Mouse (Mus musculus): ENCODE measurements at regions not wholly inside any gene's neighbourhood (a gene's known extent, or its start where the extent isn't known, plus 50 kb on each side); places are given as distances from the start of the nearest gene placed in this dataset.

DNA sequence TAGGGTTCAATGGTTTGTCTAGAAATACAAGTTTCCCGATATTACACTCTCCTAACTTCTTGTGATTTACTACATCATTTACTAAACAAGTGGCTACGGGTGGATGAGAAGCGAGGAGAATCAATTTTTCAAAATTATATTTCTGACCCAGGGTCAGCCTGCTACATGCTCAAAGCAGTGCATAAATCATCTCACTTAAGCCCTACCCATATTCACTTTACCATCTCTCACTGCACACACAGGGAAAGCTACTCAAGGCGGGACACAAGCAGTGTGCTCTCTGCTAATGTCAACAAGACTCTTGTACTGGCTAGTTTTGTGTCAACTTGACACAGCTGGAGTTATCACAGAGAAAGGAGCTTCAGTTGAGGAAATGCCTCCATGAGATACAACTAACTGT is 62.6 kb upstream of the Pcgf5 start:
- H3K4me3 ChIP-seq (ENCODE audit: insufficient read depth, low read depth, low read length): no peak overlapping the region
- 94% methylated on average over 4 of the region's 4 CpGs for WGBS
- H3K27ac ChIP-seq (ENCODE audit: insufficient read depth, low read depth, low read length): no peak overlapping the region
- no peaks in the 10 kb centered on the region for H3K4me1 ChIP-seq (ENCODE audit: control insufficient read depth, insufficient read depth, low read length)
- TF ChIP-seq CTCF (IDR thresholded peaks at IDR 0.05; ENCODE audit: insufficient read depth, low read depth, low read length): no peak
- TF ChIP-seq POLR2A (IDR thresholded peaks at IDR 0.05; ENCODE audit: insufficient read depth, low read depth, low read length): no peak

DNA sequence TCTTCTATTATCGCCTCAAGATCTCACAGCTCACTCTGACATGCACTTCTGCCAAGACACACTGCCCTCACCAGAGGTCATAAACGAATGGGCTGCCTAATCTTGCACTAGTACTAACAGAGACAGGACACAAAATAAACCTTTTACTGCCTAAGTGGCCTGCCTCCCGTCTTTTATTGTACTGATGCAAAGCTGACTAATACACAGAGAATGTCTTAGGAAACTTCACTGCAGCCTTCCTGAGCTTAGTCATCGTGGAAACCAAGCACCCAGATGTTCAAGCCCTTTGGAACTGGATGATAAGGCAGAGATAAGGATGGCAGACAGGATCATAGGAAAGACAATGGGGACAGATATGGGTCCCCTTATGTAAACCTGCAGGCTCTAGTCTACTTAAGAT is 57.3 kb upstream of the Pcgf5 start:
- H3K4me3 ChIP-seq (ENCODE audit: insufficient read depth, low read depth, low read length): no peak overlapping the region
- TF ChIP-seq CTCF (IDR thresholded peaks at IDR 0.05; ENCODE audit: insufficient read depth, low read depth, low read length): no peak
- TF ChIP-seq POLR2A (IDR thresholded peaks at IDR 0.05; ENCODE audit: insufficient read depth, low read depth, low read length): no peak
- H3K4me1 ChIP-seq (ENCODE audit: control insufficient read depth, insufficient read depth, low read length): no peaks in the 10 kb centered on the region
- 58% methylated on average over 4 of the region's 4 CpGs for WGBS
- no peak overlapping the region for H3K27ac ChIP-seq (ENCODE audit: insufficient read depth, low read depth, low read length)

DNA sequence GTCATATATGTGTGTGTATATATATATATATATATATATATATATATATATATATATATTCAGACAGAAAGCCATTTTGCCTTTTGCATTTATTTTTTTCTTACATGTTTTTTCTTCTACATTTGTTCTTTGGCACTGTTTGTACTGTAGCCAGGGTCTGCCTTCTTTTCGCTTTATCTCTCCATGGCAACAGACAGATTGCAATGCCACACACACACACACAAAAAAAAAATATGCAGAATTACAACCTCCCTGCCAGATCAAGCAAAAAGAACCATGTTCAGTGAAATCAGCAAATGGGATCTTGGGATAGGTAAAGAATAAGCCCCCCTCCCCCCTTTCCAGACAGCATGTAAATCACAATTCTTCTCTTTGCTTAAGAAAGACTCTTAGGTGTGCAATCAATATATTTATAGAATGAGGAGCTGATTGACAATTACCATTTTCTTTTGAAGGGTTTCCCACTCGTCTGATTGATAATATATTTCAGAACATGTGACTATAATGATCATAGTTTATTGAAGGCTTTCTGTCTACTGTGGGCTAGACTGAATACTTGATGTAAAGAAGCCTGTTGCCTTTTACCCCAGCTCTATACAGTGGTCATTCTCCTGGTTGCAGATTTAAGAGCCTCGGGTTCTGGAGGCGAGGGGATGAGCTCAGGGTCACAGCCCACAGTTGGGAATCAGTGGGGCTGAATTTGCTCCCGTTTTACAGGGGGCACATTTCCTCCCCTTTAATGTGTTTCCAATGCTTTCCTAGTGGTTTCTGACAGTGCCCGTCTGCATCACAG is 54.7 kb upstream of the Pcgf5 start:
- no peak for TF ChIP-seq CTCF (IDR thresholded peaks at IDR 0.05; ENCODE audit: insufficient read depth, low read depth, low read length)
- no peak for TF ChIP-seq POLR2A (IDR thresholded peaks at IDR 0.05; ENCODE audit: insufficient read depth, low read depth, low read length)
- Histone ChIP-seq H3K27ac (ENCODE audit: insufficient read depth, low read depth, low read length) (no peak overlapping the region), H3K4me3 (ENCODE audit: insufficient read depth, low read depth, low read length) (no peak overlapping the region), H3K4me1 (ENCODE audit: control insufficient read depth, insufficient read depth, low read length) (no peaks in the 10 kb centered on the region)
- 71% methylated on average over 6 of the region's 6 CpGs for WGBS
